ENCODE assay signal across 7 mouse cellular contexts in genomic region chr3:104434246-104434696, GRCm38 (mm10).
DNase-seq lines count a peak whose midpoint lies in the region; ATAC-seq and TF ChIP-seq lines count a peak whose summit lies in the region.

No protein-coding gene starts in this region.

- peak overlapping the region; percentile 56 for H3K4me2 ChIP-seq in heart, embryonic 12.5 days
- H3K4me2 ChIP-seq in limb, embryonic 15.5 days, result peak overlapping the region; percentile 40
- peak overlapping the region; percentile 38 for H3K4me2 ChIP-seq in midbrain, postnatal 0 days (ENCODE audit: low read depth, low read length, poor library complexity, severe bottlenecking)

- peak overlapping the region; percentile 29 for H3K4me3 ChIP-seq in heart, embryonic 12.5 days
- H3K4me3 ChIP-seq in limb, embryonic 15.5 days, result peak overlapping the region; percentile 28
- H3K4me3 ChIP-seq in midbrain, postnatal 0 days (ENCODE audit: low read depth, low read length), result peak overlapping the region; percentile 5; the same call in 1 of the 2 replicates

- no peak overlapping the region for H3K9ac ChIP-seq in heart, embryonic 12.5 days
- H3K9ac ChIP-seq in limb, embryonic 15.5 days, result no peak overlapping the region
- no peak overlapping the region for H3K9ac ChIP-seq in midbrain, postnatal 0 days (replicated peaks; ENCODE audit: low read length, poor library complexity, severe bottlenecking)

- DNase-seq in 416B (ENCODE audit: low read depth) (peak; percentile 43), MEL-GATA-1-ER (ENCODE audit: extremely low read depth, low read depth) (peak; percentile 45)
- DNase-seq in midbrain, postnatal 0 days (ENCODE audit: low spot score), result no peak
- no peak for DNase-seq in spleen, adult 18-20 months
- DNase-seq in cerebellum, postnatal 14 days, result no peak

- H3K4me1 ChIP-seq in heart, embryonic 12.5 days (replicated peaks), result peaks cover 33% of the 10 kb centered on the region
- H3K4me1 ChIP-seq in limb, embryonic 15.5 days, result peaks cover 11% of the 10 kb centered on the region
- no peaks in the 10 kb centered on the region for H3K4me1 ChIP-seq in midbrain, postnatal 0 days (ENCODE audit: insufficient read depth, low read length)

- H3K36me3 ChIP-seq in heart, embryonic 12.5 days, result no peaks in the 10 kb centered on the region
- H3K36me3 ChIP-seq in limb, embryonic 15.5 days, result no peaks in the 10 kb centered on the region
- H3K36me3 ChIP-seq in midbrain, postnatal 0 days (ENCODE audit: insufficient read depth, low read length), result no peaks in the 10 kb centered on the region

- WGBS in heart, embryonic 12.5 days, result 8% methylated on average over 9 of the region's 9 CpGs
- WGBS in limb, embryonic 15.5 days, result 4% methylated on average over 9 of the region's 9 CpGs
- WGBS in midbrain, postnatal 0 days, result 7% methylated on average over 9 of the region's 9 CpGs

- no peak for ATAC-seq in heart, embryonic 12.5 days (ENCODE audit: insufficient number of reproducible peaks, low FRiP score)
- no peak for ATAC-seq in limb, embryonic 15.5 days (ENCODE audit: insufficient number of reproducible peaks, low FRiP score, low TSS enrichment, low read depth)
- ATAC-seq in midbrain, postnatal 0 days (ENCODE audit: low FRiP score), result no peak

- H3K9me3 ChIP-seq in heart, embryonic 12.5 days (replicated peaks), result no peaks in the 10 kb centered on the region
- no peaks in the 10 kb centered on the region for H3K9me3 ChIP-seq in limb, embryonic 15.5 days
- no peaks in the 10 kb centered on the region for H3K9me3 ChIP-seq in midbrain, postnatal 0 days (ENCODE audit: low read length)

- no peak overlapping the region for H3K27ac ChIP-seq in heart, embryonic 12.5 days (ENCODE audit: poor library complexity, severe bottlenecking)
- H3K27ac ChIP-seq in limb, embryonic 15.5 days, result no peak overlapping the region
- H3K27ac ChIP-seq in midbrain, postnatal 0 days (ENCODE audit: low read depth, low read length), result no peak overlapping the region

- no peaks in the 10 kb centered on the region for H3K27me3 ChIP-seq in heart, embryonic 12.5 days (replicated peaks)
- H3K27me3 ChIP-seq in limb, embryonic 15.5 days, result no peaks in the 10 kb centered on the region
- H3K27me3 ChIP-seq in midbrain, postnatal 0 days (ENCODE audit: insufficient read depth, low read length), result no peaks in the 10 kb centered on the region

- no peak for TF ChIP-seq CTCF in midbrain, postnatal 0 days (IDR thresholded peaks at IDR 0.05)

Comparison
In these comparisons a context has a peak if more than half of its experiments do, and no peak if none do; other contexts are left out.
1. DNase-seq: peak in 416B (single experiment) and MEL-GATA-1-ER (single experiment); none in midbrain, postnatal 0 days (single experiment), spleen, adult 18-20 months (0 of 2) and cerebellum, postnatal 14 days (0 of 2).
2. Peak in every context shown above with its lines, with median percentiles within 50 percentile points of each other: H3K4me2 ChIP-seq and H3K4me3 ChIP-seq.